Mouse (Mus musculus): ENCODE measurements at regions not wholly inside any gene's neighbourhood (a gene's known extent, or its start where the extent isn't known, plus 50 kb on each side); places are given as distances from the start of the nearest gene placed in this dataset.

GRCm38 (mm10) chr5:77499949-77500460 is 92.2 kb upstream of the Igfbp7 start:
- H3K4me3 ChIP-seq (ENCODE audit: low read depth, low read length), result no peak overlapping the region

GRCm38 (mm10) chr5:77494601-77495000 is 86.8 kb upstream of the Igfbp7 start:
- no peak for DNase-seq (ENCODE audit: low spot score)
- Histone ChIP-seq H3K36me3 (ENCODE audit: control insufficient read depth, insufficient read depth, low read length) (no peaks in the 10 kb centered on the region), H3K9me3 (ENCODE audit: control insufficient read depth, low read length) (no peaks in the 10 kb centered on the region), H3K9ac (ENCODE audit: low read depth, low read length) (no peak overlapping the region), H3K27ac (ENCODE audit: low read depth, low read length) (no peak overlapping the region), H3K4me1 (replicated peaks; ENCODE audit: control insufficient read depth, insufficient read depth, low read length) (no peaks in the 10 kb centered on the region), H3K4me2 (no peak overlapping the region), H3K4me3 (ENCODE audit: low read depth, low read length) (no peak overlapping the region), H3K27me3 (replicated peaks; ENCODE audit: control insufficient read depth, insufficient read depth, low read length) (no peaks in the 10 kb centered on the region)
- no peak for ATAC-seq (replicated peaks; ENCODE audit: low FRiP score)
- 63% methylated on average over 1 of the region's 1 CpGs for WGBS

More at GRCm38 (mm10) chr5:77499949-77500460, 92.2 kb upstream of the Igfbp7 start:
- H3K9me3 ChIP-seq (ENCODE audit: control insufficient read depth, low read length), result no peaks in the 10 kb centered on the region
- H3K27ac ChIP-seq (ENCODE audit: low read depth, low read length), result no peak overlapping the region
- no peak overlapping the region for H3K9ac ChIP-seq (ENCODE audit: low read depth, low read length)
- no peak for ATAC-seq (replicated peaks; ENCODE audit: low FRiP score)
- H3K27me3 ChIP-seq (replicated peaks; ENCODE audit: control insufficient read depth, insufficient read depth, low read length), result no peaks in the 10 kb centered on the region
- H3K4me2 ChIP-seq, result no peak overlapping the region
- 31% methylated on average over 5 of the region's 5 CpGs for WGBS
- H3K4me1 ChIP-seq (replicated peaks; ENCODE audit: control insufficient read depth, insufficient read depth, low read length), result no peaks in the 10 kb centered on the region
- H3K36me3 ChIP-seq (ENCODE audit: control insufficient read depth, insufficient read depth, low read length), result no peaks in the 10 kb centered on the region
- no peak for DNase-seq (ENCODE audit: low spot score)

GRCm38 (mm10) chr5:77488969-77489368 is 81.1 kb upstream of the Igfbp7 start:
- H3K9me3 ChIP-seq (ENCODE audit: control insufficient read depth, low read length), result no peaks in the 10 kb centered on the region
- no peak overlapping the region for H3K4me2 ChIP-seq
- H3K27ac ChIP-seq (ENCODE audit: low read depth, low read length), result no peak overlapping the region
- ATAC-seq (replicated peaks; ENCODE audit: low FRiP score), result no peak
- no peak overlapping the region for H3K4me3 ChIP-seq (ENCODE audit: low read depth, low read length)
- H3K9ac ChIP-seq (ENCODE audit: low read depth, low read length), result no peak overlapping the region
- no peaks in the 10 kb centered on the region for H3K27me3 ChIP-seq (replicated peaks; ENCODE audit: control insufficient read depth, insufficient read depth, low read length)
- WGBS, result 67% methylated on average over 5 of the region's 5 CpGs
- H3K36me3 ChIP-seq (ENCODE audit: control insufficient read depth, insufficient read depth, low read length), result no peaks in the 10 kb centered on the region
- no peak for DNase-seq (ENCODE audit: low spot score)
- H3K4me1 ChIP-seq (replicated peaks; ENCODE audit: control insufficient read depth, insufficient read depth, low read length), result no peaks in the 10 kb centered on the region

GRCm38 (mm10) chr5:77487837-77488827 is 80.3 kb upstream of the Igfbp7 start:
- no peaks in the 10 kb centered on the region for H3K36me3 ChIP-seq (ENCODE audit: control insufficient read depth, insufficient read depth, low read length)
- H3K4me1 ChIP-seq (replicated peaks; ENCODE audit: control insufficient read depth, insufficient read depth, low read length), result no peaks in the 10 kb centered on the region
- H3K27ac ChIP-seq (ENCODE audit: low read depth, low read length), result no peak overlapping the region
- WGBS, result 24% methylated on average over 19 of the region's 19 CpGs
- H3K9ac ChIP-seq (ENCODE audit: low read depth, low read length), result no peak overlapping the region
- H3K9me3 ChIP-seq (ENCODE audit: control insufficient read depth, low read length), result no peaks in the 10 kb centered on the region
- DNase-seq (ENCODE audit: low spot score) (no peak), ATAC-seq (replicated peaks; ENCODE audit: low FRiP score) (no peak)
- H3K27me3 ChIP-seq (replicated peaks; ENCODE audit: control insufficient read depth, insufficient read depth, low read length), result no peaks in the 10 kb centered on the region
- H3K4me2 ChIP-seq, result peak overlapping the region; percentile 8; the same call in 1 of the 2 replicates
- no peak overlapping the region for H3K4me3 ChIP-seq (ENCODE audit: low read depth, low read length)

GRCm38 (mm10) chr5:77483053-77483717 is 75.3 kb upstream of the Igfbp7 start:
- H3K27ac ChIP-seq (ENCODE audit: low read depth, low read length), result no peak overlapping the region
- no peaks in the 10 kb centered on the region for H3K27me3 ChIP-seq (replicated peaks; ENCODE audit: control insufficient read depth, insufficient read depth, low read length)
- ATAC-seq (replicated peaks; ENCODE audit: low FRiP score) (no peak), DNase-seq (ENCODE audit: low spot score) (no peak)
- no peaks in the 10 kb centered on the region for H3K9me3 ChIP-seq (ENCODE audit: control insufficient read depth, low read length)
- H3K9ac ChIP-seq (ENCODE audit: low read depth, low read length), result no peak overlapping the region
- no peaks in the 10 kb centered on the region for H3K4me1 ChIP-seq (replicated peaks; ENCODE audit: control insufficient read depth, insufficient read depth, low read length)
- WGBS, result 73% methylated on average over 9 of the region's 9 CpGs
- H3K4me3 ChIP-seq (ENCODE audit: low read depth, low read length), result no peak overlapping the region
- H3K4me2 ChIP-seq, result no peak overlapping the region
- no peaks in the 10 kb centered on the region for H3K36me3 ChIP-seq (ENCODE audit: control insufficient read depth, insufficient read depth, low read length)

GRCm38 (mm10) chr5:77481811-77482210 is 74.0 kb upstream of the Igfbp7 start:
- Histone ChIP-seq H3K36me3 (ENCODE audit: control insufficient read depth, insufficient read depth, low read length) (no peaks in the 10 kb centered on the region), H3K9me3 (ENCODE audit: control insufficient read depth, low read length) (no peaks in the 10 kb centered on the region), H3K27me3 (replicated peaks; ENCODE audit: control insufficient read depth, insufficient read depth, low read length) (no peaks in the 10 kb centered on the region), H3K27ac (ENCODE audit: low read depth, low read length) (no peak overlapping the region), H3K9ac (ENCODE audit: low read depth, low read length) (no peak overlapping the region), H3K4me3 (ENCODE audit: low read depth, low read length) (no peak overlapping the region), H3K4me2 (no peak overlapping the region), H3K4me1 (replicated peaks; ENCODE audit: control insufficient read depth, insufficient read depth, low read length) (no peaks in the 10 kb centered on the region)
- WGBS, result 47% methylated on average over 1 of the region's 1 CpGs
- DNase-seq (ENCODE audit: low spot score), result no peak
- no peak for ATAC-seq (replicated peaks; ENCODE audit: low FRiP score)

GRCm38 (mm10) chr5:77477794-77478193 is 70.0 kb upstream of the Igfbp7 start:
- 75% methylated on average over 9 of the region's 9 CpGs for WGBS

GRCm38 (mm10) chr5:77473896-77474486 is 66.2 kb upstream of the Igfbp7 start:
- DNase-seq (ENCODE audit: low spot score), result no peak
- 70% methylated on average over 8 of the region's 8 CpGs for WGBS

More at GRCm38 (mm10) chr5:77477794-77478193, 70.0 kb upstream of the Igfbp7 start:
- DNase-seq (ENCODE audit: low spot score), result no peak
- no peaks in the 10 kb centered on the region for H3K4me1 ChIP-seq (replicated peaks; ENCODE audit: control insufficient read depth, insufficient read depth, low read length)
- H3K36me3 ChIP-seq (ENCODE audit: control insufficient read depth, insufficient read depth, low read length), result no peaks in the 10 kb centered on the region
- no peaks in the 10 kb centered on the region for H3K27me3 ChIP-seq (replicated peaks; ENCODE audit: control insufficient read depth, insufficient read depth, low read length)
- H3K9me3 ChIP-seq (ENCODE audit: control insufficient read depth, low read length), result no peaks in the 10 kb centered on the region
- no peak overlapping the region for H3K4me2 ChIP-seq
- no peak overlapping the region for H3K9ac ChIP-seq (ENCODE audit: low read depth, low read length)
- no peak overlapping the region for H3K4me3 ChIP-seq (ENCODE audit: low read depth, low read length)
- H3K27ac ChIP-seq (ENCODE audit: low read depth, low read length), result no peak overlapping the region
- no peak for ATAC-seq (replicated peaks; ENCODE audit: low FRiP score)

More at GRCm38 (mm10) chr5:77473896-77474486, 66.2 kb upstream of the Igfbp7 start:
- H3K4me2 ChIP-seq, result no peak overlapping the region
- H3K27me3 ChIP-seq (replicated peaks; ENCODE audit: control insufficient read depth, insufficient read depth, low read length), result no peaks in the 10 kb centered on the region
- H3K9ac ChIP-seq (ENCODE audit: low read depth, low read length), result no peak overlapping the region
- no peak for ATAC-seq (replicated peaks; ENCODE audit: low FRiP score)
- no peaks in the 10 kb centered on the region for H3K36me3 ChIP-seq (ENCODE audit: control insufficient read depth, insufficient read depth, low read length)
- H3K9me3 ChIP-seq (ENCODE audit: control insufficient read depth, low read length), result no peaks in the 10 kb centered on the region
- H3K27ac ChIP-seq (ENCODE audit: low read depth, low read length), result no peak overlapping the region
- H3K4me1 ChIP-seq (replicated peaks; ENCODE audit: control insufficient read depth, insufficient read depth, low read length), result no peaks in the 10 kb centered on the region
- no peak overlapping the region for H3K4me3 ChIP-seq (ENCODE audit: low read depth, low read length)

Data from liver, embryonic 11.5 days (tissue).